Comparison of ENCODE assay signal across 8 mouse cellular contexts in genomic region chr9:31925830-31926624, GRCm38 (mm10). TPM values are rescaled to one million over a fixed set of nuclear protein-coding genes. Genes with fewer than 3 reads are reported as not detected.
DNase-seq lines count a peak whose midpoint lies in the region; ATAC-seq and TF ChIP-seq lines count a peak whose summit lies in the region.

No protein-coding gene starts in this region.

- no peaks in the 10 kb centered on the region for H3K4me1 ChIP-seq in cortical plate, adult 2 months (ENCODE audit: control insufficient read depth, insufficient read depth, low read length)

- DNase-seq in WW6 (ENCODE audit: low read depth, low spot score): peak; percentile 79
- peak; percentile 86 for DNase-seq in gastrocnemius, postnatal 10 days
- DNase-seq in induced T-regulatory cell, adult 2 months (ENCODE audit: low read depth): peak; percentile 76
- DNase-seq in left cerebral cortex, adult 8-10 months (ENCODE audit: low spot score in 2 of 2): peak; percentile 37 to 78
- peak; percentile 77 for DNase-seq in right cerebral cortex, postnatal 25 days
- peak; percentile 81 to 84 for DNase-seq in urinary bladder, postnatal 36 days (ENCODE audit: low spot score in 2 of 2)

- ATAC-seq in megakaryocyte-erythroid progenitor cell, adult 5-6 weeks (replicated peaks; ENCODE audit: low FRiP score, low TSS enrichment, poor library complexity, severe bottlenecking): peak; percentile 99

- TF ChIP-seq POLR2A in cortical plate, adult 2 months (IDR thresholded peaks at IDR 0.05; ENCODE audit: extremely low read depth, insufficient read depth, low read length): no peak

- H3K4me3 ChIP-seq in cortical plate, adult 2 months (ENCODE audit: insufficient read depth, low read length): no peak overlapping the region

- no peak overlapping the region for H3K27ac ChIP-seq in cortical plate, adult 2 months (ENCODE audit: insufficient read depth, low read length)

- TF ChIP-seq CTCF in cortical plate, adult 2 months (IDR thresholded peaks at IDR 0.05; ENCODE audit: extremely low read depth, insufficient read depth, low read length): peak; percentile 97

RNA-seq across cellular contexts. Expression of gene Barx2, which starts 12.8 kb away (rescaled TPM):
- polyA plus RNA-seq in cortical plate, adult 2 months (2012; rRNA removed): 4.1 and 5.2 TPM in 2 replicates
- total RNA-seq in gastrocnemius, postnatal 10 days (2021): 10 to 100 TPM; 10.5 to 10.7 TPM
- total RNA-seq in left cerebral cortex, adult 8-10 months (2022): 1 to 10 TPM; 1.5 to 4.9 (median 3.3) TPM
- not detected in 2 replicates for total RNA-seq in megakaryocyte-erythroid progenitor cell, adult 5-6 weeks (2014; fragmentation: Nextera tagmentation)
- total RNA-seq in megakaryocyte-erythroid progenitor cell, adult 5-6 weeks (2017): not detected in 2 replicates
